Mouse (Mus musculus) brain, embryonic 14.5 days (tissue): ENCODE data around the gene Mthfd1l.

Source experiments
- CTCF ChIP-seq: fragments of 200-500 bp; IDR thresholded peaks from 2 replicates; pipeline ENCODE4 v1.5.1; 2012; ENCODE audit warnings: inconsistent platforms, mild to moderate bottlenecking, moderate library complexity, borderline replicate concordance; ENCODE audit not compliant: insufficient read depth, insufficient read length; ENCODE audit errors: extremely low read depth
- POLR2A ChIP-seq: fragments of 200-500 bp; IDR thresholded peaks from 2 replicates; pipeline ENCODE4 v1.6.1; 2012; ENCODE audit warnings: mild to moderate bottlenecking, inconsistent platforms, borderline replicate concordance; ENCODE audit not compliant: poor library complexity, insufficient read depth, insufficient read length, severe bottlenecking; ENCODE audit errors: extremely low read depth

DNA sequence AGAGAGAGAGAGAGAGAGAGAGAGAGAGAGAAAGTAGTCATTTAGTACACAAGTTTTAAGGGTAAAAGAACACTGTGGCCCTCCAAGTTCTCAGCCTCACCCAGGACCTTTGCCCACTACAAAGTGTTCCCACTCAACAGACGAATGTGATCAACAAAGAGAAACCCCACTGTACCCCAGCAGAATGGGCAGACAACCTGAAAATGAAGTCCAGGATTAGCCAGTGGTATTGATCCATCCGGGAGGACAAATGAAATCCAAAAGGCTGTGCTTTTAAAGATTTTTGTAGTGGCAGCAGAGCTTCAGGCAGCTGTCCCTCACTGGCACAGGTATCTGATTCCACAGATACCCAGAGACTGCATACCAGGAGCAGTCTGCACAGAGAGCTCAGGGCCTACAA lies 189.1 kb downstream of the Mthfd1l start:
- TF ChIP-seq CTCF: no peak
- TF ChIP-seq POLR2A: no peak
